Mouse (Mus musculus) liver, embryonic 14.5 days (tissue): ENCODE data around the gene Klhl3. TPM values are rescaled to one million over a fixed set of nuclear protein-coding genes. Genes with fewer than 3 reads are reported as not detected.

Experiments used
- ATAC-seq: fragments of 200-750 bp; cut with Nextera tagmentation; 2 replicates; pipeline ENCODE4 v1.8.0; 2017; ENCODE audit warnings: moderate number of reproducible peaks, mild to moderate bottlenecking, moderate library complexity; ENCODE audit not compliant: insufficient read depth
- DNase-seq, 3 experiments: peaks; one replicate each; pipeline ENCODE4 v3.0.0-alpha.2; 2012 to 2013; ENCODE audit warnings: low read depth in 3 of 3, low spot score in 3 of 3
- H3K27ac ChIP-seq: fragments of 300-500 bp; sonication (generic); 2 replicates; pipeline ENCODE4 v1.5.1; 2014; ENCODE audit warnings: moderate library complexity, mild to moderate bottlenecking, control low read depth, inconsistent platforms
- H3K27me3 ChIP-seq: fragments of 300-500 bp; sonication (generic); 2 replicates; pipeline ENCODE4 v1.6.1; 2014; ENCODE audit warnings: mild to moderate bottlenecking, low read length, moderate library complexity; ENCODE audit not compliant: control insufficient read depth, insufficient read depth
- H3K36me3 ChIP-seq: fragments of 300-500 bp; sonication (generic); replicated peaks from 2 replicates; pipeline ENCODE4 v1.6.1; 2014; ENCODE audit warnings: low read depth; ENCODE audit not compliant: control insufficient read depth, insufficient read depth
- H3K4me1 ChIP-seq, 2 experiments: fragments of 200-500 bp in 1 of 2; fragments of 300-500 bp in 1 of 2; sonication (generic) in 1 of 2; replicated peaks; 2 replicates each; pipeline ENCODE4 v1.6.1; 2012 to 2014; ENCODE audit warnings: antibody characterized with exemption in 1 of 2, inconsistent platforms in 1 of 2, low read length in 1 of 2; ENCODE audit not compliant: control insufficient read depth in 2 of 2, insufficient read depth in 2 of 2
- H3K4me2 ChIP-seq: fragments of 300-500 bp; sonication (generic); 2 replicates; pipeline ENCODE4 v1.6.1; 2014; ENCODE audit warnings: low read depth, mild to moderate bottlenecking, control low read depth, moderate library complexity
- H3K4me3 ChIP-seq, 2 experiments: fragments of 200-500 bp in 1 of 2; fragments of 300-500 bp in 1 of 2; sonication (generic) in 1 of 2; 2 replicates each; pipeline ENCODE4 v1.5.1; 2012 to 2014; ENCODE audit warnings: low read depth in 2 of 2, low read length in 2 of 2, mild to moderate bottlenecking in 2 of 2, control low read depth in 1 of 2, inconsistent platforms in 1 of 2, moderate library complexity in 1 of 2; ENCODE audit not compliant: insufficient read depth in 1 of 2
- H3K9ac ChIP-seq: fragments of 300-500 bp; sonication (generic); replicated peaks from 2 replicates; pipeline ENCODE4 v1.6.1; 2014; ENCODE audit warnings: mild to moderate bottlenecking, control low read depth, moderate library complexity
- H3K9me3 ChIP-seq: fragments of 300-500 bp; sonication (generic); 2 replicates; pipeline ENCODE4 v1.6.1; 2016; ENCODE audit warnings: low read length, mixed read lengths; ENCODE audit not compliant: control insufficient read depth
- CTCF ChIP-seq: IDR thresholded peaks from 2 replicates; pipeline ENCODE4 v1.5.1; 2016; ENCODE audit warnings: antibody characterized with exemption, low read depth, control low read depth
- EP300 ChIP-seq: IDR thresholded peaks from 2 replicates; pipeline ENCODE4 v1.6.1; 2016; ENCODE audit warnings: antibody characterized with exemption, low read depth
- WGBS: fragments of 180-500 bp; shearing (Covaris S2); extraction: QIAGEN DNeasy Blood & Tissue Kit; methylation state at CpG from one replicate; pipeline ENCODE4 v1.1.7; 2014; ENCODE audit not compliant: insufficient replicate concordance; 5-methylcytosine and 5-hydroxymethylcytosine counted together
- polyA plus RNA-seq, 2 experiments: library from polyadenylated mRNA; depleted of rRNA in 1 of 2; stranded (reverse) in 1 of 2; unstranded in 1 of 2; fragments of >200 nt; fragmentation: Nextera tagmentation in 1 of 2; extraction: Ambion mirVana in 1 of 2; gene quantifications; 2 replicates each; pipeline versions ENCODE4 v1.2.1 to v1.2.3; 2012 to 2014

Gene Klhl3
- polyA plus RNA-seq, 2 experiments, result 0.42 to 0.51 TPM

GRCm38 (mm10) chr13:58126126-58126525 is 12.7 kb upstream of the Klhl3 start:
- H3K27me3 ChIP-seq, result no peaks in the 10 kb centered on the region
- WGBS, result 28% methylated on average over 7 of the region's 7 CpGs
- DNase-seq (peak; percentile 71 to 80 (median 75)), ATAC-seq (no peak)
- H3K4me2 ChIP-seq, result peak overlapping the region; percentile 95
- TF ChIP-seq EP300, result no peak
- peak; percentile 82 for TF ChIP-seq CTCF
- H3K36me3 ChIP-seq, result peaks cover 9% of the 10 kb centered on the region
- H3K9me3 ChIP-seq, result no peaks in the 10 kb centered on the region
- H3K4me3 ChIP-seq, result peak overlapping the region; percentile 86 to 93
- peaks cover 13 to 24% of the 10 kb centered on the region in 2 experiments for H3K4me1 ChIP-seq
- H3K27ac ChIP-seq, result no peak overlapping the region
- no peak overlapping the region for H3K9ac ChIP-seq

- H3K27ac ChIP-seq, result no peak overlapping the region
- DNase-seq, result no peak
- peaks cover 11 to 21% of the 10 kb centered on the region in 2 experiments for H3K4me1 ChIP-seq
- 47% methylated on average over 2 of the region's 2 CpGs for WGBS
- H3K9ac ChIP-seq, result no peak overlapping the region
- H3K36me3 ChIP-seq, result peaks cover 9% of the 10 kb centered on the region
- no peak overlapping the region for H3K4me3 ChIP-seq
- H3K27me3 ChIP-seq, result no peaks in the 10 kb centered on the region
- peak overlapping the region; percentile 9; the same call in 1 of the 2 replicates for H3K4me2 ChIP-seq
- ATAC-seq, result no peak
- H3K9me3 ChIP-seq, result no peaks in the 10 kb centered on the region
- TF ChIP-seq CTCF, result no peak
- TF ChIP-seq EP300, result no peak
Measured at GRCm38 (mm10) chr13:58124989-58125388, 11.6 kb upstream of the Klhl3 start.

GRCm38 (mm10) chr13:58124278-58124677 is 10.9 kb upstream of the Klhl3 start:
- Histone ChIP-seq H3K4me1 (peaks cover 6 to 14% of the 10 kb centered on the region in 2 experiments), H3K9me3 (no peaks in the 10 kb centered on the region), H3K27me3 (no peaks in the 10 kb centered on the region), H3K4me2 (no peak overlapping the region), H3K27ac (no peak overlapping the region), H3K4me3 (no peak overlapping the region), H3K36me3 (peaks cover 9% of the 10 kb centered on the region), H3K9ac (no peak overlapping the region)
- 80% methylated on average over 3 of the region's 3 CpGs for WGBS
- DNase-seq (no peak), ATAC-seq (no peak)
- no peak for TF ChIP-seq EP300
- TF ChIP-seq CTCF, result no peak

- Histone ChIP-seq H3K4me3 (no peak overlapping the region), H3K4me2 (no peak overlapping the region), H3K9ac (no peak overlapping the region), H3K27ac (no peak overlapping the region), H3K9me3 (no peaks in the 10 kb centered on the region), H3K27me3 (no peaks in the 10 kb centered on the region), H3K4me1 (peaks cover 6 to 14% of the 10 kb centered on the region in 2 experiments), H3K36me3 (peaks cover 9% of the 10 kb centered on the region)
- 65% methylated on average over 8 of the region's 8 CpGs for WGBS
- ATAC-seq (0 out of 2 replicates have a peak, but pooled peaks have one; percentile 6), DNase-seq (no peak)
- TF ChIP-seq CTCF (no peak), EP300 (no peak)
Measured at GRCm38 (mm10) chr13:58123381-58123780, 10.0 kb upstream of the Klhl3 start.

- Histone ChIP-seq H3K9me3 (no peaks in the 10 kb centered on the region), H3K9ac (no peak overlapping the region), H3K27ac (no peak overlapping the region), H3K4me3 (no peak overlapping the region), H3K4me1 (peaks cover 6 to 14% of the 10 kb centered on the region in 2 experiments), H3K4me2 (peak overlapping the region; percentile 13; the same call in 1 of the 2 replicates), H3K27me3 (no peaks in the 10 kb centered on the region), H3K36me3 (peaks cover 9% of the 10 kb centered on the region)
- 70% methylated on average over 10 of the region's 10 CpGs for WGBS
- TF ChIP-seq EP300 (no peak), CTCF (no peak)
- ATAC-seq (no peak), DNase-seq (no peak)
Measured at GRCm38 (mm10) chr13:58122786-58123297, 9.4 kb upstream of the Klhl3 start.
